Mouse (Mus musculus): ENCODE results near the gene Fgfr2. TPM values are rescaled to one million over a fixed set of nuclear protein-coding genes. Genes with fewer than 3 reads are reported as not detected.

Fgfr2 gene
- polyA plus RNA-seq, 1 experiment from 2014 or later: 133 TPM

DNA sequence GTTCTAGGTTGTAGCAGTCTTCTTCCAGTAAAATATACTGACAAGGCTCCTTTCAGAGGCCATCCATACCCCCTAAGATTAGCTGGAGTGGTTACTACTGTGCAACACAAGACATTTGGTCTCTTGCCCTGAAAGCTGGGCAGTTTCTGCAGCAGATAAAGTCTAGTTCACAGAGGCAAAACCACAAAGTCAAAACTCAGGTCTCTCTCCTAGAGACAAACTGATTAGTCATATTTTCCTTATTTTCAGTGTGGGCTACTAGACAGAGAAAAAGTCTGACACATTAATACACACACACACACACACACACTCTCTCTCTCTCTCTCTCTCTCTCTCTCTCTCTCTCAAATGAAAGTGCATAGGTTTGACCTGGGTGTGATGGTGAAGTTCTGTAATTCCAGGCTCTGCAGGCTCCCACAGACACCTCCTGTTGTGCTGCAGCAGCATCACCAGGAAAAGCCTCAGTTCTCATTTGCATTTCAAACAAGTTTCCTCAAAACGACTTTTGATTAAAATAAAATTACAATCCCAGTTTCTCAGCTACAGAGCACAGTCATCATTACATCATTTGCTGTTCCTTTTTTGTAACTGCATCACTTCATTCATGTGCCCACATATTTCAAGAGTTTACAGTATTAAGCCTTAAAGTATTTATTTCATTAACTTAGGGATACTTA is 298.7 kb downstream of the Fgfr2 start:
- no peak overlapping the region for H3K27ac ChIP-seq (ENCODE audit: low read depth, low read length)
- no peaks in the 10 kb centered on the region for H3K27me3 ChIP-seq (ENCODE audit: control insufficient read depth, insufficient read depth, low read length)
- H3K4me3 ChIP-seq (ENCODE audit: low read length): no peak overlapping the region
- ATAC-seq (ENCODE audit: low FRiP score, low TSS enrichment): no peak
- WGBS: 11% methylated on average over 1 of the region's 1 CpGs
- no peak overlapping the region for H3K9ac ChIP-seq (ENCODE audit: low read depth, low read length)
- no peaks in the 10 kb centered on the region for H3K4me1 ChIP-seq (ENCODE audit: control insufficient read depth, insufficient read depth, low read length)
- no peaks in the 10 kb centered on the region for H3K9me3 ChIP-seq (ENCODE audit: control insufficient read depth, low read length)
- peaks cover 30% of the 10 kb centered on the region for H3K36me3 ChIP-seq (ENCODE audit: control insufficient read depth, insufficient read depth, low read length)
- H3K4me2 ChIP-seq (replicated peaks; ENCODE audit: low read depth, low read length): no peak overlapping the region

DNA sequence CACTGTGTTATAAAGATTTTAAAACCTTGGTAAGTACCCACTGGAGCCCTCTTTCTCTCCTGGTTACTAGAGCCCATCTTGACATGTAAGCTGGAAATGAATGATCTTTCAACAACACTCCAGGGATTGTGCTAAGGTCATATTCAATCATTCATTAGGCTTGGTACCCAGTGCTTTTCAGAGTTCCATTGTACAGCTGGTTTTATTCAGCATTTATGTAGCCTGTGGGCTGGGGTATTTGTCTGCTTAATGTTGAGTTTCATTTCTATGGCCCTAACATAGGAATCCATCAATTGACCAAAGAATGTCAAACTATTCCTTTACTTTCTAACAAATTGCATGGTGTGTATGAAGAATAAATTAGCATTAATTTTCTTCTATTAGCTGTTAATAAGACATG is 299.3 kb downstream of the Fgfr2 start:
- Histone ChIP-seq H3K36me3 (ENCODE audit: control insufficient read depth, insufficient read depth, low read length) (peaks cover 30% of the 10 kb centered on the region), H3K4me3 (ENCODE audit: low read length) (no peak overlapping the region), H3K27me3 (ENCODE audit: control insufficient read depth, insufficient read depth, low read length) (no peaks in the 10 kb centered on the region), H3K4me2 (replicated peaks; ENCODE audit: low read depth, low read length) (no peak overlapping the region), H3K27ac (ENCODE audit: low read depth, low read length) (no peak overlapping the region), H3K9me3 (ENCODE audit: control insufficient read depth, low read length) (no peaks in the 10 kb centered on the region), H3K4me1 (ENCODE audit: control insufficient read depth, insufficient read depth, low read length) (no peaks in the 10 kb centered on the region), H3K9ac (ENCODE audit: low read depth, low read length) (no peak overlapping the region)
- ATAC-seq (ENCODE audit: low FRiP score, low TSS enrichment): no peak

DNA sequence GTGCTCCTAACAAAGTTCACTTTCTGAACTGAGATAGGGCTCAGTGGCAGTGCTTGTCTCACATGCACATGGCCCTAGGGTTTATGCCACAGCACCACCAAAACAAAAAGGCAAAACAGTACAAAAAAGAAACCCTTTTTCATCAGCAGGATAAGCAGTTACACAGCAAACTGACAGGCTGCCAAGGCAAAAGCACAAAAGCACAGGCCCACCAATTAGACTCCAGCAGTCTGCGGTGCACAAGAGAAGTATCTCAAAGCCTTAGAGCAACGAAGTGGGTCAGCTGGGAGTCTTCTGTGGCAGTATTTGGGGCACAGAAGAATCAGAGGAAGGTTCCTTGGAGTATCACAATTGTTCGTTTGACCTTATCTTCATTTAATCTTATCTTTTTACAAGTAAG is 302.5 kb downstream of the Fgfr2 start:
- Histone ChIP-seq H3K9me3 (ENCODE audit: control insufficient read depth, low read length) (no peaks in the 10 kb centered on the region), H3K36me3 (ENCODE audit: control insufficient read depth, insufficient read depth, low read length) (peaks cover 15% of the 10 kb centered on the region; the same call in 1 of the 2 replicates), H3K4me1 (ENCODE audit: control insufficient read depth, insufficient read depth, low read length) (no peaks in the 10 kb centered on the region), H3K27ac (ENCODE audit: low read depth, low read length) (no peak overlapping the region), H3K27me3 (ENCODE audit: control insufficient read depth, insufficient read depth, low read length) (no peaks in the 10 kb centered on the region), H3K4me3 (ENCODE audit: low read length) (no peak overlapping the region), H3K9ac (ENCODE audit: low read depth, low read length) (no peak overlapping the region), H3K4me2 (replicated peaks; ENCODE audit: low read depth, low read length) (no peak overlapping the region)
- no peak for ATAC-seq (ENCODE audit: low FRiP score, low TSS enrichment)
- WGBS: 88% methylated on average over 3 of the region's 3 CpGs

DNA sequence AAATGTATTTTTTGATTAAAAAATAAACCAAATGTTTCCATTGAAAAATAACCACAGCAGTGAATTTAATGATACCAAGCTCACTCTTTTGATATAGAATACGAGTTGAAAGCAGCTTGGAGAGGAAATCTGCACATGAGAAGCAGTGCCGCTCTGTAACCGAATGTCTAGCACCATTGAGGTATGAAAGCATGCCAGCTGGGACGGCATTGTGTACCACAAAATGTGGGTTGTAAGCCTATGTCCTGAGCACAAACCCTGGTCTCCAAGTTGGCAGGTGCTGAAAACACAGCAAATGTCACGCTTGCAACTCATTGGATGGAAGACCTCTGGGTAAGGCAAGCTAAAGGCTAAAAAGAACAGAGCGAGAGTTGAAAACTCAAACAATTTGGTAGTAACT is 306.1 kb downstream of the Fgfr2 start:
- Histone ChIP-seq H3K4me2 (replicated peaks; ENCODE audit: low read depth, low read length) (no peak overlapping the region), H3K9ac (ENCODE audit: low read depth, low read length) (no peak overlapping the region), H3K4me1 (ENCODE audit: control insufficient read depth, insufficient read depth, low read length) (peaks cover 9% of the 10 kb centered on the region; the same call in 1 of the 2 replicates), H3K4me3 (ENCODE audit: low read length) (no peak overlapping the region), H3K36me3 (ENCODE audit: control insufficient read depth, insufficient read depth, low read length) (peaks cover 3% of the 10 kb centered on the region; the same call in 1 of the 2 replicates), H3K27ac (ENCODE audit: low read depth, low read length) (no peak overlapping the region), H3K9me3 (ENCODE audit: control insufficient read depth, low read length) (no peaks in the 10 kb centered on the region), H3K27me3 (ENCODE audit: control insufficient read depth, insufficient read depth, low read length) (no peaks in the 10 kb centered on the region)
- no peak for ATAC-seq (ENCODE audit: low FRiP score, low TSS enrichment)
- 92% methylated on average over 6 of the region's 6 CpGs for WGBS

DNA sequence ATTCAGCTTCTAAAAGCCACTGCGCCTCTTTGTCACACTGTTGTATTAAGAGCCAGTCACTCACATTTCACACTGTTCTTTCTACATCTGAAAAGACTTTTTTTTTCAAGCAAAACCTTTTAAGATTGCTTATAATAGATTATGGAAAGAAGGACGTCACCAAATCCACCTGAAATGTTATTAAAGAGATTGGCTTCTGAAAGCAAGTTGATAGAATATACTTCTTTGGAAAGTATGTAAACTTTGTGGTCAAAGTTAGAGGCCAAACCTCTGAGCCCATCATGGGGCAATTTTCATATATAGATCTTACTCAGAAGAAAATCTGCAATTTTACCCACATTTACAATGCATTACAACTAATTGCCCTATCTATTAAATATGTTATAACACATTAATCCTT is 306.6 kb downstream of the Fgfr2 start:
- ATAC-seq (ENCODE audit: low FRiP score, low TSS enrichment): no peak
- Histone ChIP-seq H3K36me3 (ENCODE audit: control insufficient read depth, insufficient read depth, low read length) (peaks cover 3% of the 10 kb centered on the region; the same call in 1 of the 2 replicates), H3K9me3 (ENCODE audit: control insufficient read depth, low read length) (no peaks in the 10 kb centered on the region), H3K27ac (ENCODE audit: low read depth, low read length) (no peak overlapping the region), H3K27me3 (ENCODE audit: control insufficient read depth, insufficient read depth, low read length) (no peaks in the 10 kb centered on the region), H3K4me1 (ENCODE audit: control insufficient read depth, insufficient read depth, low read length) (peaks cover 15% of the 10 kb centered on the region; the same call in 1 of the 2 replicates), H3K4me3 (ENCODE audit: low read length) (no peak overlapping the region), H3K9ac (ENCODE audit: low read depth, low read length) (no peak overlapping the region), H3K4me2 (replicated peaks; ENCODE audit: low read depth, low read length) (no peak overlapping the region)
- WGBS: 79% methylated on average over 2 of the region's 2 CpGs

DNA sequence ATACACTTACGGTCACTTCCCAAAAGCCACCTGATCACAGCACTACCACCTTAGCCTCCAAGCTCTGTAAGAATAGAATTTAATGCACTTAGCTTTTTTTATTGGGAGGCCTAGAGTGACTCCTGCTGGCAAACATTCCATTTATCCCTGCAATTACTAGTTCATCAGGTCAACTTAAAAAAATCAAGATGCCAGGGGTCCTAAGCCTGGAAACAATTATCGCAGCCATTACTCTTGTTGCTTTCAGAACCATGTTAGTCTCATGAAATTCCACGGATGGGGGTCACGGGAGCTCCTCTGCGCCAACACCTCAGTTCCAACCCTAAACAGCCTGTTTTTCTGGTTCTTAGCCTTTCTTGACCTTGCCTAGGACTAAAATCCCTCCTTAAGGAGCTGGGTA is 308.1 kb downstream of the Fgfr2 start:
- Histone ChIP-seq H3K9me3 (ENCODE audit: control insufficient read depth, low read length) (no peaks in the 10 kb centered on the region), H3K4me1 (ENCODE audit: control insufficient read depth, insufficient read depth, low read length) (peaks cover 21% of the 10 kb centered on the region; the same call in 1 of the 2 replicates), H3K9ac (ENCODE audit: low read depth, low read length) (no peak overlapping the region), H3K4me3 (ENCODE audit: low read length) (no peak overlapping the region), H3K36me3 (ENCODE audit: control insufficient read depth, insufficient read depth, low read length) (no peaks in the 10 kb centered on the region), H3K27ac (ENCODE audit: low read depth, low read length) (no peak overlapping the region), H3K4me2 (replicated peaks; ENCODE audit: low read depth, low read length) (no peak overlapping the region), H3K27me3 (ENCODE audit: control insufficient read depth, insufficient read depth, low read length) (no peaks in the 10 kb centered on the region)
- WGBS: 71% methylated on average over 5 of the region's 5 CpGs
- ATAC-seq (ENCODE audit: low FRiP score, low TSS enrichment): no peak

DNA sequence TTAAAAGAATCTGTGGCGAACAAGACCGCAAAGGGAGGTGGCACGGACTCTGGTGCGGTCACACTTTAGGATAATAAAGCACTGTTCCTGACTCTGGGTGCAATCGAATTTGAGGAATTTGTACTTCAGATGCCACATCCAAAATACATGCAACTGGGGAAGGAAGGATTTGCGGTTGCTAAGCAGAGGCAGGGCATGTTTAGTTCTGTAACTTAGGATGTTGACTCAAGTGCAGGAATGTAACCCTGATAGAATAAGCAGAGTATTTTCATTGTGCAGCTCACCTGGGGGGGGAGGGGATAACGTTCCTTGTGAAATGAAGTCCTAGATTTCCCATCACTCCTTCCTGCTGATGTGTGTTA is 309.1 kb downstream of the Fgfr2 start:
- Histone ChIP-seq H3K9me3 (ENCODE audit: control insufficient read depth, low read length) (no peaks in the 10 kb centered on the region), H3K4me3 (ENCODE audit: low read length) (peak overlapping the region; percentile 81), H3K36me3 (ENCODE audit: control insufficient read depth, insufficient read depth, low read length) (no peaks in the 10 kb centered on the region), H3K9ac (ENCODE audit: low read depth, low read length) (peak overlapping the region; percentile 89), H3K27ac (ENCODE audit: low read depth, low read length) (peak overlapping the region; percentile 88; the same call in 1 of the 2 replicates), H3K27me3 (ENCODE audit: control insufficient read depth, insufficient read depth, low read length) (no peaks in the 10 kb centered on the region), H3K4me2 (replicated peaks; ENCODE audit: low read depth, low read length) (peak overlapping the region; percentile 80), H3K4me1 (ENCODE audit: control insufficient read depth, insufficient read depth, low read length) (peaks cover 31% of the 10 kb centered on the region)
- ATAC-seq (ENCODE audit: low FRiP score, low TSS enrichment): no peak
- 2% methylated on average over 7 of the region's 7 CpGs for WGBS

DNA sequence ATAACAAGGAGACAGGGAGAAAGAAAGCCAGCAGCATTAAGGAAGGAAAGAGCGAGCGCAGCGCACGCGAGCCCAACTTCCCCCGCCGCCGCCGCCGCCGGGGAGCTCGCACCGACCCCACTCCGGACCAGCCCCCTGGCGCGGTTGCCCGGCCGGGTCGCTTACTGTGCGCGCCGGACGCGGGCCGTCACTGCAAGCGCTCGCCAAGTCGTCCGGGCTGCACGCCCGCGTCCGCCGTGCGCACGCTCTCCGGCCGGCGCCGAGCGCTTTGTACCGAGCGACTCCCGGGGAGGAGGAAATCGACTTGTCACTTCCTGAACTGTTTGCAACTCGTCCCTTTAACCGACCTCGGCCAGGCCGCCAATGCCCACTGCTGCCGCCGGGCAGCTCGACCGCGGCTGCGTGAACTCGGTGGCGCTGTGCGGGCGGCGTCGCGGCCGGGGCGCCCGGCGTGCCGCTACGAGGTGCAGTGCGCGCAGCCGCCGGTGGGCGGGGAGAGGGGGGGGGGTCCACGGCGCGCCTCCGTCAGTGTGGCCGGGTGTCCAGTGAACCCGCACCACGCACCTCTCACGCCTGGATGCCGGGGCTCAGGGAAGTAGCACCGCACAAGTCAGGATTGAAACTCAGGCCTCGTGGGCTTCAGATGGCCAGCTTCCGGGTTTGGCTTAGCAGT is 309.6 kb downstream of the Fgfr2 start, which contains the start of gene Fam53b:
Fam53b (minus strand) TSS at position 471 of the 673 bp plus-strand sequence.
- Histone ChIP-seq H3K9ac (ENCODE audit: low read depth, low read length) (peak within 1 kb of the TSS; percentile 89), H3K4me2 (replicated peaks; ENCODE audit: low read depth, low read length) (peak within 1 kb of the TSS; percentile 80), H3K27ac (ENCODE audit: low read depth, low read length) (peak within 1 kb of the TSS; percentile 88), H3K9me3 (ENCODE audit: control insufficient read depth, low read length) (no peaks in the 10 kb centered on the region), H3K36me3 (ENCODE audit: control insufficient read depth, insufficient read depth, low read length) (no peaks in the 10 kb centered on the region), H3K27me3 (ENCODE audit: control insufficient read depth, insufficient read depth, low read length) (no peaks in the 10 kb centered on the region), H3K4me3 (ENCODE audit: low read length) (peak within 1 kb of the TSS; percentile 81), H3K4me1 (ENCODE audit: control insufficient read depth, insufficient read depth, low read length) (peaks cover 36% of the 10 kb centered on the region)
- under 1% methylated on average over 65 of the region's 85 CpGs for WGBS
- peak; percentile 74 for ATAC-seq (ENCODE audit: low FRiP score, low TSS enrichment)

Data from kidney, embryonic 14.5 days (tissue).